Mouse (Mus musculus) hindbrain, embryonic 11.5 days (tissue): ENCODE data around the gene Fut2. TPM values are rescaled to one million over a fixed set of nuclear protein-coding genes. Genes with fewer than 3 reads are reported as not detected.

Source experiments
- ATAC-seq: fragments of 200-750 bp; cut with Nextera tagmentation; 2 replicates; pipeline ENCODE4 v1.8.0; 2017; ENCODE audit warnings: mild to moderate bottlenecking, moderate TSS enrichment, moderate library complexity; ENCODE audit not compliant: low FRiP score
- DNase-seq: peaks from one replicate; pipeline ENCODE4 v3.0.0-alpha.2; 2015; ENCODE audit warnings: low spot score
- H3K27ac ChIP-seq: fragments of 300-500 bp; sonication (generic); 2 replicates; pipeline ENCODE4 v1.5.1; 2014; ENCODE audit warnings: mild to moderate bottlenecking, low read depth, low read length
- H3K27me3 ChIP-seq: fragments of 300-500 bp; sonication (generic); 2 replicates; pipeline ENCODE4 v1.6.1; 2014; ENCODE audit warnings: mild to moderate bottlenecking, low read length, moderate library complexity, mixed read lengths; ENCODE audit not compliant: control insufficient read depth, insufficient read depth
- H3K36me3 ChIP-seq: fragments of 300-500 bp; sonication (generic); 2 replicates; pipeline ENCODE4 v1.6.1; 2014; ENCODE audit warnings: mild to moderate bottlenecking, low read length, moderate library complexity, mixed read lengths; ENCODE audit not compliant: control insufficient read depth, insufficient read depth
- H3K4me1 ChIP-seq: fragments of 300-500 bp; sonication (generic); replicated peaks from 2 replicates; pipeline ENCODE4 v1.6.1; 2014; ENCODE audit warnings: low read length, mixed read lengths; ENCODE audit not compliant: control insufficient read depth, insufficient read depth
- H3K4me2 ChIP-seq: fragments of 300-500 bp; sonication (generic); replicated peaks from 2 replicates; pipeline ENCODE4 v1.6.1; 2014; ENCODE audit warnings: mild to moderate bottlenecking, low read depth, low read length
- H3K4me3 ChIP-seq: fragments of 300-500 bp; sonication (generic); 2 replicates; pipeline ENCODE4 v1.5.1; 2014; ENCODE audit warnings: low read depth, low read length
- H3K9ac ChIP-seq: fragments of 300-500 bp; sonication (generic); 2 replicates; pipeline ENCODE4 v1.6.1; 2014; ENCODE audit warnings: low read depth, low read length
- H3K9me3 ChIP-seq: fragments of 300-500 bp; sonication (generic); 2 replicates; pipeline ENCODE4 v1.6.1; 2016; ENCODE audit warnings: low read length; ENCODE audit not compliant: control insufficient read depth
- WGBS: fragments of 180-500 bp; shearing (Covaris S2); extraction: QIAGEN DNeasy Blood & Tissue Kit; methylation state at CpG from one replicate; pipeline ENCODE4 v1.1.7; 2014; 5-methylcytosine and 5-hydroxymethylcytosine counted together
- polyA plus RNA-seq: library from polyadenylated mRNA; unstranded; fragments of >200 nt; fragmentation: Nextera tagmentation; extraction: Ambion mirVana; gene quantifications from 2 replicates; pipeline ENCODE4 v1.2.1, GENCODE M21; 2014

Fut2 gene
- polyA plus RNA-seq, 1 experiment from 2014 or later, result 0.06 TPM

GRCm38 (mm10) chr7:45644183-45644582 lies 22.0 kb downstream of the Fut2 start:
- H3K4me2 ChIP-seq, result peak overlapping the region; percentile 67
- no peaks in the 10 kb centered on the region for H3K9me3 ChIP-seq
- WGBS, result 2% methylated on average over 18 of the region's 18 CpGs
- H3K27ac ChIP-seq, result peak overlapping the region; percentile 82
- DNase-seq (peak; percentile 68), ATAC-seq (peak; percentile 33)
- H3K9ac ChIP-seq, result peak overlapping the region; percentile 34
- peak overlapping the region; percentile 37 for H3K4me3 ChIP-seq
- no peaks in the 10 kb centered on the region for H3K36me3 ChIP-seq
- peaks cover 2% of the 10 kb centered on the region; the same call in 1 of the 2 replicates for H3K27me3 ChIP-seq
- peaks cover 4% of the 10 kb centered on the region; the same call in 1 of the 2 replicates for H3K4me1 ChIP-seq

- peak overlapping the region; percentile 37 for H3K4me3 ChIP-seq
- H3K27me3 ChIP-seq, result peaks cover 2% of the 10 kb centered on the region; the same call in 1 of the 2 replicates
- DNase-seq (peak; percentile 98), ATAC-seq (peak; percentile 94)
- H3K4me1 ChIP-seq, result peaks cover 4% of the 10 kb centered on the region; the same call in 1 of the 2 replicates
- H3K36me3 ChIP-seq, result no peaks in the 10 kb centered on the region
- peak overlapping the region; percentile 84 for H3K27ac ChIP-seq
- WGBS, result under 1% methylated on average over 28 of the region's 28 CpGs
- H3K4me2 ChIP-seq, result peak overlapping the region; percentile 75
- H3K9me3 ChIP-seq, result no peaks in the 10 kb centered on the region
- peak overlapping the region; percentile 87 for H3K9ac ChIP-seq
Observed at GRCm38 (mm10) chr7:45643441-45644178, 22.6 kb downstream of the Fut2 start.

- Histone ChIP-seq H3K9me3 (no peaks in the 10 kb centered on the region), H3K4me1 (peaks cover 4% of the 10 kb centered on the region; the same call in 1 of the 2 replicates), H3K4me2 (peak overlapping the region; percentile 75), H3K4me3 (peak overlapping the region; percentile 37), H3K9ac (peak overlapping the region; percentile 87), H3K36me3 (no peaks in the 10 kb centered on the region), H3K27ac (peak overlapping the region; percentile 84), H3K27me3 (peaks cover 2% of the 10 kb centered on the region; the same call in 1 of the 2 replicates)
- 41% methylated on average over 16 of the region's 16 CpGs for WGBS
- ATAC-seq (no peak), DNase-seq (no peak)
Observed at GRCm38 (mm10) chr7:45642503-45643255, 23.5 kb downstream of the Fut2 start.

GRCm38 (mm10) chr7:45642083-45642482 lies 24.1 kb downstream of the Fut2 start:
- H3K4me3 ChIP-seq, result no peak overlapping the region
- 83% methylated on average over 5 of the region's 5 CpGs for WGBS
- ATAC-seq (no peak), DNase-seq (no peak)
- H3K9me3 ChIP-seq, result no peaks in the 10 kb centered on the region
- H3K4me1 ChIP-seq, result peaks cover 4% of the 10 kb centered on the region; the same call in 1 of the 2 replicates
- H3K27ac ChIP-seq, result no peak overlapping the region
- H3K27me3 ChIP-seq, result peaks cover 2% of the 10 kb centered on the region; the same call in 1 of the 2 replicates
- no peaks in the 10 kb centered on the region for H3K36me3 ChIP-seq
- H3K4me2 ChIP-seq, result peak overlapping the region; percentile 21; the same call in 1 of the 2 replicates
- peak overlapping the region; percentile 31; the same call in 1 of the 2 replicates for H3K9ac ChIP-seq

- H3K27me3 ChIP-seq, result peaks cover 2% of the 10 kb centered on the region; the same call in 1 of the 2 replicates
- peaks cover 4% of the 10 kb centered on the region; the same call in 1 of the 2 replicates for H3K4me1 ChIP-seq
- DNase-seq (no peak), ATAC-seq (no peak)
- no peak overlapping the region for H3K4me3 ChIP-seq
- 82% methylated on average over 16 of the region's 17 CpGs for WGBS
- no peak overlapping the region for H3K4me2 ChIP-seq
- H3K27ac ChIP-seq, result no peak overlapping the region
- H3K9ac ChIP-seq, result peak overlapping the region; percentile 11; the same call in 1 of the 2 replicates
- H3K36me3 ChIP-seq, result no peaks in the 10 kb centered on the region
- no peaks in the 10 kb centered on the region for H3K9me3 ChIP-seq
Observed at GRCm38 (mm10) chr7:45641391-45642040, 24.7 kb downstream of the Fut2 start.

- H3K9ac ChIP-seq, result no peak overlapping the region
- ATAC-seq, result no peak
- H3K4me3 ChIP-seq, result no peak overlapping the region
- peaks cover 2% of the 10 kb centered on the region; the same call in 1 of the 2 replicates for H3K27me3 ChIP-seq
- no peak overlapping the region for H3K27ac ChIP-seq
- 75% methylated on average over 19 of the region's 19 CpGs for WGBS
- no peaks in the 10 kb centered on the region for H3K9me3 ChIP-seq
- no peak for DNase-seq
- H3K4me2 ChIP-seq, result no peak overlapping the region
- H3K36me3 ChIP-seq, result no peaks in the 10 kb centered on the region
- H3K4me1 ChIP-seq, result peaks cover 4% of the 10 kb centered on the region; the same call in 1 of the 2 replicates
Observed at GRCm38 (mm10) chr7:45640191-45640957, 25.8 kb downstream of the Fut2 start.

GRCm38 (mm10) chr7:45639561-45640027 lies 26.6 kb downstream of the Fut2 start, which contains the start of gene Mamstr:
Gene Mamstr (plus strand): TSS chr7:45639977.
- Histone ChIP-seq H3K36me3 (no peaks in the 10 kb centered on the region), H3K9ac (no peak within 1 kb of the TSS), H3K4me1 (peaks cover 4% of the 10 kb centered on the region; the same call in 1 of the 2 replicates), H3K9me3 (no peaks in the 10 kb centered on the region), H3K4me3 (no peak within 1 kb of the TSS), H3K4me2 (0 out of 2 replicates have a peak within 1 kb of the TSS, but pooled peaks have one; percentile 36), H3K27me3 (peaks cover 2% of the 10 kb centered on the region; the same call in 1 of the 2 replicates), H3K27ac (no peak within 1 kb of the TSS)
- ATAC-seq (no peak), DNase-seq (no peak)
- 30% methylated on average over 19 of the region's 19 CpGs for WGBS
